Mouse (Mus musculus) stomach, embryonic 14.5 days (tissue): Measurements from ENCODE around the gene Zfp385a. TPM values are rescaled to one million over a fixed set of nuclear protein-coding genes. Genes with fewer than 3 reads are reported as not detected.

ENCODE experiments used
- ATAC-seq: fragments of 200-750 bp; cut with Nextera tagmentation; 2 replicates; pipeline ENCODE4 v1.8.0; 2017; ENCODE audit warnings: low read depth, moderate TSS enrichment; ENCODE audit not compliant: insufficient number of reproducible peaks, insufficient read depth, low FRiP score
- H3K27ac ChIP-seq: fragments of 300-500 bp; sonication (generic); 2 replicates; pipeline ENCODE4 v1.5.1; 2014; ENCODE audit warnings: mild to moderate bottlenecking, low read length, moderate library complexity, mixed read lengths
- H3K27me3 ChIP-seq: fragments of 300-500 bp; sonication (generic); 2 replicates; pipeline ENCODE4 v1.6.1; 2014; ENCODE audit warnings: low read length, control low read depth, mixed read lengths; ENCODE audit not compliant: control insufficient read depth, insufficient read depth
- H3K36me3 ChIP-seq: fragments of 300-500 bp; sonication (generic); 2 replicates; pipeline ENCODE4 v1.6.1; 2014; ENCODE audit warnings: mild to moderate bottlenecking, control low read depth, low read length, moderate library complexity, mixed read lengths; ENCODE audit not compliant: control insufficient read depth, insufficient read depth
- H3K4me1 ChIP-seq: fragments of 300-500 bp; sonication (generic); 2 replicates; pipeline ENCODE4 v1.6.1; 2014; ENCODE audit warnings: low read length, control low read depth, mixed read lengths; ENCODE audit not compliant: control insufficient read depth, insufficient read depth
- H3K4me2 ChIP-seq: fragments of 300-500 bp; sonication (generic); replicated peaks from 2 replicates; pipeline ENCODE4 v1.6.1; 2014; ENCODE audit warnings: low read depth, low read length, control low read depth
- H3K4me3 ChIP-seq: fragments of 300-500 bp; sonication (generic); 2 replicates; pipeline ENCODE4 v1.5.1; 2014; ENCODE audit warnings: low read depth, low read length, control low read depth
- H3K9ac ChIP-seq: fragments of 300-500 bp; sonication (generic); replicated peaks from 2 replicates; pipeline ENCODE4 v1.6.1; 2014; ENCODE audit warnings: low read depth, mild to moderate bottlenecking, control low read depth, low read length, moderate library complexity, mixed read lengths
- H3K9me3 ChIP-seq: fragments of 300-500 bp; sonication (generic); 2 replicates; pipeline ENCODE4 v1.6.1; 2016; ENCODE audit warnings: low read depth, low read length, control low read depth; ENCODE audit not compliant: control insufficient read depth
- WGBS: fragments of 180-500 bp; shearing (Covaris S2); extraction: QIAGEN DNeasy Blood & Tissue Kit; methylation state at CpG from one replicate; pipeline ENCODE4 v1.1.7; 2014; 5-methylcytosine and 5-hydroxymethylcytosine counted together
- polyA plus RNA-seq: library from polyadenylated mRNA; unstranded; fragments of >200 nt; fragmentation: Nextera tagmentation; extraction: Ambion mirVana; gene quantifications from 2 replicates; pipeline ENCODE4 v1.2.1, GENCODE M21; 2014

Gene Zfp385a
- polyA plus RNA-seq, 1 experiment from 2014 or later = 11.7 TPM

- no peak overlapping the region for H3K27ac ChIP-seq
- 47% methylated on average over 4 of the region's 4 CpGs for WGBS
- peak overlapping the region; percentile 86 for H3K4me2 ChIP-seq
- H3K36me3 ChIP-seq = no peaks in the 10 kb centered on the region; the same call in 1 of the 2 replicates
- H3K27me3 ChIP-seq = 0 out of 2 replicates have a peak, but pooled peaks cover 11% of the 10 kb centered on the region
- H3K9ac ChIP-seq = 0 out of 2 replicates have a peak overlapping the region, but pooled peaks have one; percentile 23
- ATAC-seq = no peak
- H3K4me3 ChIP-seq = peak overlapping the region; percentile 51; the same call in 1 of the 2 replicates
- no peaks in the 10 kb centered on the region for H3K9me3 ChIP-seq
- H3K4me1 ChIP-seq = peaks cover 11% of the 10 kb centered on the region; the same call in 1 of the 2 replicates
Measured at GRCm38 (mm10) chr15:103338829-103339165, 1.1 kb downstream of the Zfp385a start.

GRCm38 (mm10) chr15:103336996-103337667 is 2.8 kb downstream of the Zfp385a start:
- H3K36me3 ChIP-seq = no peaks in the 10 kb centered on the region
- 21% methylated on average over 11 of the region's 11 CpGs for WGBS
- H3K27ac ChIP-seq = peak overlapping the region; percentile 39; the same call in 1 of the 2 replicates
- 0 out of 2 replicates have a peak, but pooled peaks cover 11% of the 10 kb centered on the region for H3K27me3 ChIP-seq
- peaks cover 18% of the 10 kb centered on the region; the same call in 1 of the 2 replicates for H3K4me1 ChIP-seq
- no peak for ATAC-seq
- no peaks in the 10 kb centered on the region for H3K9me3 ChIP-seq
- H3K4me2 ChIP-seq = no peak overlapping the region
- H3K4me3 ChIP-seq = no peak overlapping the region
- no peak overlapping the region for H3K9ac ChIP-seq

- no peaks in the 10 kb centered on the region for H3K36me3 ChIP-seq
- 0 out of 2 replicates have a peak, but pooled peaks cover 5% of the 10 kb centered on the region for H3K27me3 ChIP-seq
- H3K4me2 ChIP-seq = no peak overlapping the region
- H3K4me1 ChIP-seq = peaks cover 18% of the 10 kb centered on the region; the same call in 1 of the 2 replicates
- H3K27ac ChIP-seq = no peak overlapping the region
- no peak for ATAC-seq
- 40% methylated on average over 7 of the region's 7 CpGs for WGBS
- no peaks in the 10 kb centered on the region for H3K9me3 ChIP-seq
- no peak overlapping the region for H3K9ac ChIP-seq
- H3K4me3 ChIP-seq = no peak overlapping the region
Measured at GRCm38 (mm10) chr15:103335488-103336235, 4.2 kb downstream of the Zfp385a start.

GRCm38 (mm10) chr15:103335040-103335439 is 4.9 kb downstream of the Zfp385a start:
- H3K27me3 ChIP-seq = 0 out of 2 replicates have a peak, but pooled peaks cover 5% of the 10 kb centered on the region
- no peak for ATAC-seq
- no peaks in the 10 kb centered on the region for H3K9me3 ChIP-seq
- no peak overlapping the region for H3K4me3 ChIP-seq
- no peaks in the 10 kb centered on the region for H3K36me3 ChIP-seq
- 62% methylated on average over 3 of the region's 3 CpGs for WGBS
- no peak overlapping the region for H3K27ac ChIP-seq
- H3K9ac ChIP-seq = no peak overlapping the region
- H3K4me1 ChIP-seq = peaks cover 18% of the 10 kb centered on the region; the same call in 1 of the 2 replicates
- no peak overlapping the region for H3K4me2 ChIP-seq

DNA sequence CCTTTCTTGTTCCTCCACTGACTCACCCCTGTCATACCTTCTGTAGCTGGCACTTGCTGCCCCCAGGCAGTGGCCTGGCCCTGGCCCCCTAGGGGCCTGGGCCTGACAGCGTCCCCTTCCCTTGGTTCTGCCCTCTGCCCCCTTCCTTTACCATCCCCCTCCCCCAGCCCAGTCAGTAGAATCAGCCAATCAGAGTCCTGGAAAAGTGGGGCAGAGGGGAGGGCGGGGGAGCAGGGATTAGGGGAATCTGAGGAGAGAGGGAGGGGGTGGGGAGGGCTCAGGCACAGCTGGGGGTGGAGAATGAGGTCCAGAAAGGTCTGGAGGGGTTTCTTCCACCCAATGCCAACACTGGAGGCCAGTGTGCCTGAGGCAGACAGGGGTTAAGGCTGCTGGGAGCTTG is 5.7 kb downstream of the Zfp385a start:
- WGBS = 12% methylated on average over 2 of the region's 2 CpGs
- no peaks in the 10 kb centered on the region for H3K9me3 ChIP-seq
- H3K36me3 ChIP-seq = no peaks in the 10 kb centered on the region
- 0 out of 2 replicates have a peak, but pooled peaks cover 5% of the 10 kb centered on the region for H3K27me3 ChIP-seq
- H3K27ac ChIP-seq = no peak overlapping the region
- H3K4me2 ChIP-seq = no peak overlapping the region
- H3K9ac ChIP-seq = no peak overlapping the region
- no peak overlapping the region for H3K4me3 ChIP-seq
- no peak for ATAC-seq
- H3K4me1 ChIP-seq = peaks cover 13% of the 10 kb centered on the region; the same call in 1 of the 2 replicates

DNA sequence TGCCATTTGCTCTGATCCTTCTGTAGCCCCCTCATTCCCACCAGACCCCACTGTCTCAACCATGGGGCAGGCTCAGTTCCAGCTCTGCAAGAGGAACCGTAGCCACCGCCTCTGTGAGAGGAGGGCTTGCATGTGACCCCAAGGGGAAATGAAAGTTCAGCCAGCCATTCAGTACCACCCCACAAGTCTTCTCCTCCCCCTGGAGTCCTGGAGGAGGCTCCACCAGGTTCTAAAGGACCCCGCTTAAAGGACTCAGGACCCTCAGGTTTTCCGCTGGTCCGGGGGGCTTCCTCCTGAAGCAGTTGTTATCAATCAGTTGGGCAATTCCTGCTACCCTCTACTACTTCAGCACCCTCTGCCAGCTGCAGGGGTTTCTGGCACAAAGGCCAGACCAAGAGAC is 6.2 kb downstream of the Zfp385a start:
- Histone ChIP-seq H3K27ac (no peak overlapping the region), H3K27me3 (0 out of 2 replicates have a peak, but pooled peaks cover 2% of the 10 kb centered on the region), H3K9me3 (no peaks in the 10 kb centered on the region), H3K4me3 (no peak overlapping the region), H3K9ac (no peak overlapping the region), H3K4me1 (0 out of 2 replicates have a peak, but pooled peaks cover 11% of the 10 kb centered on the region), H3K4me2 (no peak overlapping the region), H3K36me3 (no peaks in the 10 kb centered on the region)
- ATAC-seq = no peak
- WGBS = 75% methylated on average over 5 of the region's 5 CpGs

GRCm38 (mm10) chr15:103333081-103333615 is 6.7 kb downstream of the Zfp385a start:
- Histone ChIP-seq H3K4me2 (no peak overlapping the region), H3K27ac (no peak overlapping the region), H3K4me1 (0 out of 2 replicates have a peak, but pooled peaks cover 11% of the 10 kb centered on the region), H3K9ac (no peak overlapping the region), H3K27me3 (no peaks in the 10 kb centered on the region), H3K36me3 (no peaks in the 10 kb centered on the region), H3K4me3 (no peak overlapping the region), H3K9me3 (no peaks in the 10 kb centered on the region)
- WGBS = 55% methylated on average over 5 of the region's 5 CpGs
- ATAC-seq = no peak
